Mouse (Mus musculus) midbrain, embryonic 14.5 days (tissue): Measurements from ENCODE around the gene Trdn. TPM values are rescaled to one million over a fixed set of nuclear protein-coding genes. Genes with fewer than 3 reads are reported as not detected.
A peak's percentile ranks its signal among the peaks of the same experiment; 100 is the strongest.

Experiments
- ATAC-seq: fragments of 200-750 bp; cut with Nextera tagmentation; 2 replicates; pipeline ENCODE4 v1.8.0; 2017; ENCODE audit warnings: moderate number of reproducible peaks, moderate library complexity; ENCODE audit not compliant: low FRiP score, low TSS enrichment
- DNase-seq: peaks from one replicate; pipeline ENCODE4 v3.0.0-alpha.2; 2015
- H3K27ac ChIP-seq: fragments of 300-500 bp; sonication (generic); replicated peaks from 2 replicates; pipeline ENCODE4 v1.5.1; 2014; ENCODE audit warnings: mild to moderate bottlenecking, low read depth, low read length, moderate library complexity
- H3K27me3 ChIP-seq: fragments of 300-500 bp; sonication (generic); 2 replicates; pipeline ENCODE4 v1.6.1; 2014; ENCODE audit warnings: low read length, control low read depth, mixed read lengths; ENCODE audit not compliant: control insufficient read depth, insufficient read depth
- H3K36me3 ChIP-seq: fragments of 300-500 bp; sonication (generic); 2 replicates; pipeline ENCODE4 v1.6.1; 2014; ENCODE audit warnings: low read length, control low read depth; ENCODE audit not compliant: control insufficient read depth, insufficient read depth
- H3K4me1 ChIP-seq: fragments of 300-500 bp; sonication (generic); 2 replicates; pipeline ENCODE4 v1.6.1; 2014; ENCODE audit warnings: mild to moderate bottlenecking, antibody characterized with exemption, low read length, control low read depth; ENCODE audit not compliant: control insufficient read depth, insufficient read depth
- H3K4me2 ChIP-seq: fragments of 300-500 bp; sonication (generic); 2 replicates; pipeline ENCODE4 v1.6.1; 2014; ENCODE audit warnings: mild to moderate bottlenecking, low read length, moderate library complexity
- H3K4me3 ChIP-seq: fragments of 300-500 bp; sonication (generic); replicated peaks from 2 replicates; pipeline ENCODE4 v1.5.1; 2014; ENCODE audit warnings: low read depth, low read length
- H3K9ac ChIP-seq: fragments of 300-500 bp; sonication (generic); replicated peaks from 2 replicates; pipeline ENCODE4 v1.6.1; 2014; ENCODE audit warnings: mild to moderate bottlenecking, low read length, moderate library complexity
- H3K9me3 ChIP-seq: fragments of 300-500 bp; sonication (generic); 2 replicates; pipeline ENCODE4 v1.6.1; 2016; ENCODE audit warnings: low read length, control low read depth, mixed read lengths; ENCODE audit not compliant: control insufficient read depth
- WGBS: fragments of 180-500 bp; shearing (Covaris S2); extraction: QIAGEN DNeasy Blood & Tissue Kit; methylation state at CpG from one replicate; pipeline ENCODE4 v1.1.7; 2014; 5-methylcytosine and 5-hydroxymethylcytosine counted together
- polyA plus RNA-seq: library from polyadenylated mRNA; unstranded; fragments of >200 nt; fragmentation: Nextera tagmentation; extraction: Ambion mirVana; gene quantifications from 2 replicates; pipeline ENCODE4 v1.2.1, GENCODE M21; 2014

The Trdn gene
- polyA plus RNA-seq, 1 experiment from 2014 or later: not detected

- no peak overlapping the region for H3K4me3 ChIP-seq
- no peak for DNase-seq
- ATAC-seq: no peak
Observed at GRCm38 (mm10) chr10:33107942-33108341, 27.6 kb downstream of the Trdn start.

DNA sequence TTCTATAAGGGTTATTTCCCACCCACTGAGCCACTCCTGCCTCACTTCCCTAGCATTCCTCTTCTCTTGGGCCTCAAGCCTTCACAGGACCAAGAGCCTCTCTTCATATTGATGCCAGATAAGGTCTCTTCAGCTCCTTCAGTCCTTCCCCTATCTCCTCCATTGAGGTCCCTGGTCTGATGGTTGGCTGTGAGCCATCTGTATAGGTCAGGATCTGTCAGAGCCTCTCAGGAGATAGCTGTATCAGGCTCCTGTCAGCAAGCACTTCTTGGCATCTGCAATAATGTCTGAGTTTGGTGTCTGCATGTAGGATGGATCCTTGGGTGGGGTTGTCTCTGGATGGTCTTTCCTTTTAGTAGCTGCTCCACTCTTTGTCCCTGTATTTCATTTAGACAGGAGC, 42.7 kb downstream of the Trdn start:
- H3K4me1 ChIP-seq: no peaks in the 10 kb centered on the region
- H3K27me3 ChIP-seq: no peaks in the 10 kb centered on the region
- no peak overlapping the region for H3K4me2 ChIP-seq
- H3K27ac ChIP-seq: no peak overlapping the region
- ATAC-seq: no peak
- H3K9me3 ChIP-seq: no peaks in the 10 kb centered on the region
- no peak overlapping the region for H3K4me3 ChIP-seq
- H3K9ac ChIP-seq: no peak overlapping the region
- DNase-seq: no peak
- H3K36me3 ChIP-seq: no peaks in the 10 kb centered on the region

More at GRCm38 (mm10) chr10:33107942-33108341, 27.6 kb downstream of the Trdn start:
- H3K36me3 ChIP-seq: no peaks in the 10 kb centered on the region
- no peak overlapping the region for H3K9ac ChIP-seq
- no peaks in the 10 kb centered on the region for H3K9me3 ChIP-seq
- H3K4me1 ChIP-seq: no peaks in the 10 kb centered on the region
- H3K27me3 ChIP-seq: no peaks in the 10 kb centered on the region
- no peak overlapping the region for H3K27ac ChIP-seq
- H3K4me2 ChIP-seq: no peak overlapping the region

DNA sequence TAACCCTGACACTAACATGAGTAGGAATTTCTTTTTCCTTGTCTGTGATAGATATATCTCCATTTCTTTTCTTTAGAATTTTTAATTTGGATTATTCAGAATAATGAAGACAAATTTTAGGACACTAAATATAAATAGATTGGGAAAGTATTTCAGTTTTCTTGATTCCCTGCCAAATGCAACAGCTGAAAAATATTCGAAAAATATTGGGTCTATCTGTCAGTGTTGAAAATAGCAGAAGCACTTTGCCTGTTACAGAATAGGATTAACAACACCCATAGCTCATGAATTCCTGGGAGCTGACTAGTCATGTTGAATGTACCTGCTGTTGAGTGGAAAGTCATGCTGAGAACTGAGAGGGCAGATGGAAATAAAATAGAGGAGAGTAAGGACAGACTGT, 64.6 kb downstream of the Trdn start:
- Histone ChIP-seq H3K36me3 (no peaks in the 10 kb centered on the region), H3K27ac (no peak overlapping the region), H3K9me3 (no peaks in the 10 kb centered on the region), H3K4me2 (no peak overlapping the region), H3K4me1 (no peaks in the 10 kb centered on the region), H3K4me3 (no peak overlapping the region), H3K27me3 (no peaks in the 10 kb centered on the region), H3K9ac (no peak overlapping the region)
- no peak for ATAC-seq
- no peak for DNase-seq
- 88% methylated on average over 1 of the region's 1 CpGs for WGBS

DNA sequence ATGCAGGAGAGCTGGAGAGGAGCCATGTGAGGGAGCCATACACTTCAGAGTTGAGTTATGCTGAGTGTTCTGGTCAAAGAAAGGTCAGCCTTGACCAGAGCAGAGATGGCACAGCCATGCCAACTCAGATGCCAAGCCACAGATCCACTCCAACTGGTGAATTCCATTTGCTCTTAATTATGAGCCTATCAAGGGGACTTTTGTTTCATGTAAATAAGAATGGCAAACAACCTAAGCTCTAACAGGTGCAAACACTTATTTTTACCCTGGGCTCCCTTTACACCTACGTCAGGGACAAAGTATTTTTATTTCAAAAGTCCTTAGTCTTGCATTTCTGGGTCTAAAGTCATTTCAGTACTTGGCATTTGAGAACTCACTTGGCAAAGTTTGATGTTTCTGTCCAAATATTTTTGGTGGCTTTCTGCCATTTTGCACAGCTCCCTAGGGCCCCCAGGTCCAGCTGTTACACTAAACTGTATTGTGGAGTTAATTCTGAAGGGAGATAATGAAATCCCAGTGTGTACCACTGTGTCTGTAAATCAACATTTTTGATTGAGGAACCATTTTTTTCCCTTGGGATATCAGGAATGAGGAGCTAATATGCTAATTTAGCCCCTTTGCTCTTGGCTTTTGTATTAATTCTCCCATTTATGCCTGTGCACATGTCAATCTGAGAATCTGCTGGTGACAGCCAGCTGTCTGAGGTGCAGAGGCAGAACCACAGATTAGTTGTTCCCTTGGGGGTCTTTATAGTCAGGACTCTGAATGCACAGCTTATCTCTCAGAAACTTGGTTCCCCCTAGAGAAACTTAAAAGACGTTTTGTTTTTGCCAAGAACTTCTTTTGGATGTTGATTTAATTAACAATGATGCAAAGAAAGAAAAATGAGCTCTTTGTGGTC, 99.6 kb downstream of the Trdn start:
- no peaks in the 10 kb centered on the region for H3K36me3 ChIP-seq
- no peak overlapping the region for H3K4me3 ChIP-seq
- H3K4me2 ChIP-seq: no peak overlapping the region
- no peak overlapping the region for H3K27ac ChIP-seq
- no peaks in the 10 kb centered on the region for H3K4me1 ChIP-seq
- peak; percentile 29 for DNase-seq
- no peaks in the 10 kb centered on the region for H3K9me3 ChIP-seq
- no peak overlapping the region for H3K9ac ChIP-seq
- WGBS: 34% methylated on average over 2 of the region's 2 CpGs
- no peaks in the 10 kb centered on the region for H3K27me3 ChIP-seq
- ATAC-seq: peak; percentile 40; the same call in 1 of the 2 replicates

- H3K4me1 ChIP-seq: no peaks in the 10 kb centered on the region
- whole genome bisulfite sequencing: 91% methylated on average over 1 of the region's 1 CpGs
- no peaks in the 10 kb centered on the region for H3K9me3 ChIP-seq
- no peak overlapping the region for H3K4me2 ChIP-seq
- H3K4me3 ChIP-seq: no peak overlapping the region
- 0 out of 2 replicates have a peak, but pooled peaks have one; percentile 24 for ATAC-seq
- no peak overlapping the region for H3K9ac ChIP-seq
- H3K36me3 ChIP-seq: no peaks in the 10 kb centered on the region
- H3K27ac ChIP-seq: no peak overlapping the region
- DNase-seq: no peak
- H3K27me3 ChIP-seq: no peaks in the 10 kb centered on the region
Observed at GRCm38 (mm10) chr10:33189031-33189430, 108.7 kb downstream of the Trdn start.

DNA sequence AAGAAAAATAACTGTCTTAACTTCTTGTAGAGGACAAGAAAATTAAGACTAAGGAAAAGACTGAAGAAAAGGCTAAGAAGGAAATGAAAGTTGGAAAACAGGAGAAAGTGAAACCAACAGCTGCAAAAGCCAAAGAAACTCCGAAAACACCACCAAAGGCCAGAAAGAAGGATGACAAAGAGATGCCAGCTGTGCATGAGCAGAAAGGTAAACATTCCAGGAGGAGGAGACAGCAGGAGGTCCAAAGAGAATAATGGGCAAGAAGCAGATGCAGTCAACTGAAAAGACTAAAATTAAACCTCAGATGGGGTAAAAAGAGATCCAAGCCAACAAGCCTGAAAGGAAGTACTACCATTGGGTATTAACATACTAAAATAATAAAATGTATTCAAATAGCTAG, 115.6 kb downstream of the Trdn start:
- H3K4me2 ChIP-seq: no peak overlapping the region
- no peaks in the 10 kb centered on the region for H3K27me3 ChIP-seq
- 0% methylated on average over 1 of the region's 1 CpGs for WGBS
- H3K36me3 ChIP-seq: no peaks in the 10 kb centered on the region
- no peaks in the 10 kb centered on the region for H3K9me3 ChIP-seq
- H3K9ac ChIP-seq: no peak overlapping the region
- no peak overlapping the region for H3K27ac ChIP-seq
- no peak for ATAC-seq
- DNase-seq: no peak
- H3K4me3 ChIP-seq: no peak overlapping the region
- no peaks in the 10 kb centered on the region for H3K4me1 ChIP-seq

DNA sequence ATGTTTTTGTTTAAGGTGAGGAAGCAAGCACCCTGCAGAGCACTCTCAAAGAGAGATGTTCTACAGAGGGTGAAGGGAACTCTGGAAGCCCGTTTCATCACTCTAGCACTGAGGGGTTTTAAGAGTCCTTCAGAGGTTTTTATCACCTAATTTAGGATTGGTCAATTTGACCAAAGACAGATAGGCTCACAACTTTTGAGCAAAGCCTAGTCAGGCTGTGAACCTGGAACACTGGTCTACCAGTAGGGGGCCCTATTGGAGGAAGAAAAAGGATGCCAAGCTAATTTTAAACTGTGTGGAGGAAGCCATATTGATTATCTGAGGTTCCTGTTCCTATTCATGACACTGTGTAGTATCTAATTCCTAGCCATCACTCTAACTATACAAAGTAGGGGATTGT, 117.9 kb downstream of the Trdn start:
- Histone ChIP-seq H3K4me3 (no peak overlapping the region), H3K9ac (no peak overlapping the region), H3K27ac (no peak overlapping the region), H3K36me3 (no peaks in the 10 kb centered on the region), H3K4me1 (no peaks in the 10 kb centered on the region), H3K4me2 (no peak overlapping the region), H3K9me3 (no peaks in the 10 kb centered on the region), H3K27me3 (no peaks in the 10 kb centered on the region)
- WGBS: 82% methylated on average over 1 of the region's 1 CpGs
- DNase-seq (no peak), ATAC-seq (no peak; the same call in 1 of the 2 replicates)

GRCm38 (mm10) chr10:33210411-33210810, 130.1 kb downstream of the Trdn start:
- Histone ChIP-seq H3K9ac (no peak overlapping the region), H3K4me3 (no peak overlapping the region), H3K4me1 (no peaks in the 10 kb centered on the region), H3K4me2 (no peak overlapping the region), H3K9me3 (no peaks in the 10 kb centered on the region), H3K36me3 (no peaks in the 10 kb centered on the region), H3K27ac (no peak overlapping the region), H3K27me3 (no peaks in the 10 kb centered on the region)
- WGBS: 75% methylated on average over 1 of the region's 1 CpGs
- ATAC-seq (no peak), DNase-seq (no peak)

DNA sequence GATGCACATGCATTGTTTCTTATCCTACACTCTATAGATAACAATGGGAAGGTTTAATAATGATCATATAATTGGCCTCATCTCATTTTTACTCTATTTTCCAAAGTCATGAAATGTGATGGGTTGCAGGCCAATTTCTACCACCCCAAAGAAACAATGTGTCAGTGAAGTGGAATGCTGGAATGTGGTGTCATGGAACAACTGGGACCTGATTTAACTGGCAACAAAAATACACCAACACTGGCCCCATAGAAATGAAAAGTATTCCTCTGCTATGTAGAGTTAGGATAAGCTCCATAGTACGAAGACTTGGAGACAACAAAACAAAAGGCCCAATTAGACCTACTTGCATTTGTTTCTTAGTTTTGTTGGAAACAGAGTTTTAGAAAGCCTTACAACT, 173.6 kb downstream of the Trdn start:
- Histone ChIP-seq H3K9ac (no peak overlapping the region), H3K27me3 (no peaks in the 10 kb centered on the region), H3K4me2 (no peak overlapping the region), H3K4me1 (no peaks in the 10 kb centered on the region), H3K9me3 (no peaks in the 10 kb centered on the region), H3K27ac (no peak overlapping the region), H3K4me3 (no peak overlapping the region), H3K36me3 (no peaks in the 10 kb centered on the region)
- WGBS: 64% methylated on average over 1 of the region's 1 CpGs
- ATAC-seq (no peak), DNase-seq (no peak)
